Mouse (Mus musculus) colon, adult 2 months (tissue): ENCODE results near the gene Cdx4. TPM values are rescaled to one million over a fixed set of nuclear protein-coding genes. Genes with fewer than 3 reads are reported as not detected.

Experiments used
- polyA plus RNA-seq: library from polyadenylated mRNA; depleted of rRNA; stranded (reverse); fragments of >200 nt; gene quantifications from 2 replicates; pipeline ENCODE4 v1.2.3, GENCODE M21; 2012; rRNA removed

Cdx4 gene
- polyA plus RNA-seq: not detected in 2 replicates

DNA sequence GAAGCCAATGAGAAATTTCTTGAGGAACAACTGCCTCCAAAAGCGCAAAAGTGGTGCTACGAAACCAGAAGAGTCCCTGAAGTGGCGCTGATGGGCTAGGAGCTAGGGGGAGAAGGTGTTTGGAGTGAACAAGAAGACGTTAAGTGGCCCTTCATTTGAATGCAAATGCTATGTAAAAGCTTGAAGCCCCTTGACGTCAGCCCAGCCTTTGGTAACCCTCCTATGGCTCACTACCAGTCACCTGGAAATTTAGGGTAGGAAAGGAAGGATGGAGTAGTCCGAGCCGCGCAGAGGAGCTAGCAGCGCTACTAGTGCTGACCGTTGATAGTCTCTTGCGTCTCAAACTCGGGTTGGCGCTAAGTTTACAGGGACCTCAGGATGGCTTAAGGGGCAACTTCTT, at the start of gene Cdx4:
TSS of gene Cdx4 (plus strand) at position 253 of the 400 bp plus-strand sequence.

DNA sequence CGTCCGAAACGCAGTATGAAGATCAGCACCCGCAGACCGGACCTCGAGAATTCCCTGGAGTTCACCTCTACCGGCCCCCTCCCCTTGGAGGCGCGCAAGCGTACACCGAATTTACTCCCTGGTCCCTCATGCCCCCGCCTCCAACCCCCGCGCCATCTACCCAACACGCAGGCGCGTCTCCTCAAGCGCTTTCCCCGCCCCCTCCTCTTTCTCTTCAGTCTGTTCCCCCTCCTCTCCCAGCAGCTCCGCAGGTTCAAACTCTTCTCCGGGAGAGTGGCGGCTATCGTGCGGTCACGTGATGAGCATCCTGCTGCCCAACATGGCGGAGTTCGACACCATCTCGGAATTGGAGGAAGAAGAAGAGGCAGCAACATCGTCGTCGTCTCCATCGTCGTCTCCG, 35.1 kb downstream of the Cdx4 start, which contains the start of gene Chic1:
TSS of gene Chic1 (plus strand) at position 190 of the 400 bp plus-strand sequence.

Other genes starting within 250 kb of the Cdx4 start
- gene Nap1l2, start 134.8 kb upstream of the Cdx4 start, polyA plus RNA-seq: 0.05 and 0.06 TPM in 2 replicates
- gene Chic1, start 35.1 kb downstream of the Cdx4 start, polyA plus RNA-seq: 0.27 and 0.38 TPM in 2 replicates
- not detected in 2 replicates for gene Tsx, start 93.1 kb downstream of the Cdx4 start, polyA plus RNA-seq
- gene Gm26992, start 100.6 kb downstream of the Cdx4 start, polyA plus RNA-seq: not detected in 2 replicates